In the genomic region with DNA sequence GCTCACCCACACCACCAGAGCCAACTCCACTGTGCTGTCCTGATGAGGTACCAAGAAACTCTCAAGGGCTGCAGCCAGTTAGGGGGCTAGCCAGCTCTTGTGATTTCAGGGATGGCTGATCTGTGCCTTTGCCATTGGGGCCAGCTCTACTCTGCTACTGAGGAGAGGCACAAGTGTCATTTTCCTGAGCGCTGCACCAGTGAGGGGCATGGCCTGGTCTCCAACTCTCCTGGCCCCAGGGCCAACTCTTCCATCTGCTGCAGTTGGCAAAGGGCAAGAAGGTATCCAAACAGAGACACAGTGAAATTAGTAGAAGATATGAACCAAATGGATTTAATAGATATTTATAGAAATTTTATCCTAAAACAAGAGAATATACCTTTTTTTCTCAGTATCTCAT, we compare ENCODE assay signal across 23 mouse cellular contexts. TPM values are rescaled to one million over a fixed set of nuclear protein-coding genes. Genes with fewer than 3 reads are reported as not detected.
DNase-seq lines count a peak whose midpoint lies in the region; ATAC-seq lines count a peak whose summit lies in the region.
"Had no signal": no experiment of that assay in that cellular context is flagged by ENCODE, and none has a peak within 500 bp of the region (broad histone marks: within the 10 kb centered on the region; RNA-seq: fewer than 3 reads in every experiment).

No protein-coding gene starts in this region.

- no peak overlapping the region for H3K4me3 ChIP-seq in forebrain, embryonic 16.5 days (replicated peaks; ENCODE audit: low read length)
- H3K4me3 ChIP-seq: embryonic facial prominence, embryonic 10.5 days; forebrain, embryonic 13.5 days; heart, embryonic 10.5 days; heart, embryonic 15.5 days; hindbrain, embryonic 13.5 days had no signal

- H3K4me2 ChIP-seq in forebrain, embryonic 16.5 days (ENCODE audit: low read length) = no peak overlapping the region
- H3K4me2 ChIP-seq: forebrain, embryonic 13.5 days; heart, embryonic 15.5 days; hindbrain, embryonic 13.5 days had no signal

- no peaks in the 10 kb centered on the region for H3K27me3 ChIP-seq in forebrain, embryonic 16.5 days (replicated peaks; ENCODE audit: control insufficient read depth, insufficient read depth, low read length)
- H3K27me3 ChIP-seq: CH12.LX; forebrain, embryonic 13.5 days; heart, embryonic 15.5 days; hindbrain, embryonic 13.5 days had no signal

- H3K36me3 ChIP-seq in forebrain, embryonic 16.5 days (ENCODE audit: control insufficient read depth, insufficient read depth) = no peaks in the 10 kb centered on the region
- H3K36me3 ChIP-seq: embryonic facial prominence, embryonic 10.5 days; heart, embryonic 10.5 days; heart, embryonic 15.5 days; hindbrain, embryonic 13.5 days had no signal

- DNase-seq in brain, adult 2 months (ENCODE audit: low read depth, low spot score) = peak; percentile 93
- DNase-seq in cerebellum, adult 18-20 months = peak; percentile 59 to 71
- DNase-seq in cerebellum, adult 9-11 months = peak; percentile 78
- peak; percentile 60 to 69 for DNase-seq in cerebellum, postnatal 36 days
- DNase-seq in right cerebral cortex, adult 18-20 months = no peak
- no peak for DNase-seq in right cerebral cortex, postnatal 36 days (ENCODE audit: low spot score in 2 of 2)
- DNase-seq: adrenal gland, postnatal 14 days; gastrocnemius, postnatal 10 days; heart, adult 18-20 months; heart, postnatal 14 days; kidney, adult 11 months had no signal

- no peak for ATAC-seq in forebrain, embryonic 16.5 days
- ATAC-seq: activated CD4-positive, CD25-positive, alpha-beta regulatory T cell, adult 4 months; forebrain, embryonic 13.5 days; hindbrain, postnatal 0 days; Patski had no signal

- WGBS in forebrain, embryonic 16.5 days = 92% methylated on average over 1 of the region's 1 CpGs

- H3K9ac ChIP-seq in forebrain, embryonic 16.5 days (replicated peaks; ENCODE audit: low read depth, low read length) = no peak overlapping the region
- H3K9ac ChIP-seq: forebrain, embryonic 13.5 days; heart, embryonic 15.5 days; hindbrain, embryonic 13.5 days had no signal

- no peak overlapping the region for H3K27ac ChIP-seq in forebrain, embryonic 16.5 days (ENCODE audit: low read length)
- H3K27ac ChIP-seq: embryonic facial prominence, embryonic 10.5 days; forebrain, embryonic 13.5 days; heart, embryonic 10.5 days; heart, embryonic 15.5 days; hindbrain, embryonic 13.5 days; hindbrain, postnatal 0 days had no signal

- no peaks in the 10 kb centered on the region for H3K9me3 ChIP-seq in forebrain, embryonic 16.5 days (ENCODE audit: control insufficient read depth, low read length)
- H3K9me3 ChIP-seq: embryonic facial prominence, embryonic 10.5 days; forebrain, embryonic 13.5 days; heart, embryonic 10.5 days; heart, embryonic 15.5 days; hindbrain, embryonic 13.5 days had no signal

- no peaks in the 10 kb centered on the region for H3K4me1 ChIP-seq in forebrain, embryonic 16.5 days (replicated peaks; ENCODE audit: control insufficient read depth, insufficient read depth, low read length)
- H3K4me1 ChIP-seq: embryonic facial prominence, embryonic 10.5 days; forebrain, embryonic 13.5 days; heart, embryonic 10.5 days; heart, embryonic 15.5 days; hindbrain, embryonic 13.5 days had no signal

RNA-seq across cellular contexts. Expression of a gene that starts 3.7 kb away (rescaled TPM):
- not detected in 2 replicates for polyA plus RNA-seq in forebrain, embryonic 16.5 days (2015; fragmentation: Nextera tagmentation; extraction: Ambion mirVana)
- polyA plus RNA-seq: activated CD4-positive, CD25-positive, alpha-beta regulatory T cell, adult 4 months; embryonic facial prominence, embryonic 10.5 days; embryonic facial prominence, embryonic 14.5 days; forebrain, embryonic 13.5 days; heart, embryonic 10.5 days; heart, embryonic 15.5 days; hindbrain, embryonic 13.5 days; hindbrain, postnatal 0 days; intestine, embryonic 14.5 days; Patski had no signal

RNA-seq across cellular contexts. Expression of a gene that starts 9.8 kb away (rescaled TPM):
- polyA plus RNA-seq in forebrain, embryonic 16.5 days (2015; fragmentation: Nextera tagmentation; extraction: Ambion mirVana) = not detected in 2 replicates
- polyA plus RNA-seq: activated CD4-positive, CD25-positive, alpha-beta regulatory T cell, adult 4 months; embryonic facial prominence, embryonic 10.5 days; embryonic facial prominence, embryonic 14.5 days; forebrain, embryonic 13.5 days; heart, embryonic 10.5 days; heart, embryonic 15.5 days; hindbrain, embryonic 13.5 days; hindbrain, postnatal 0 days; intestine, embryonic 14.5 days; Patski had no signal

RNA-seq across cellular contexts. Expression of a gene that starts 30.4 kb away (rescaled TPM):
- polyA plus RNA-seq in forebrain, embryonic 16.5 days (2015; fragmentation: Nextera tagmentation; extraction: Ambion mirVana) = not detected in 2 replicates
- polyA plus RNA-seq: activated CD4-positive, CD25-positive, alpha-beta regulatory T cell, adult 4 months; embryonic facial prominence, embryonic 10.5 days; embryonic facial prominence, embryonic 14.5 days; forebrain, embryonic 13.5 days; heart, embryonic 10.5 days; heart, embryonic 15.5 days; hindbrain, embryonic 13.5 days; hindbrain, postnatal 0 days; intestine, embryonic 14.5 days; Patski had no signal

RNA-seq across cellular contexts. Expression of a gene that starts 39.2 kb away (rescaled TPM):
- polyA plus RNA-seq in forebrain, embryonic 16.5 days (2015; fragmentation: Nextera tagmentation; extraction: Ambion mirVana) = not detected in 2 replicates
- polyA plus RNA-seq: activated CD4-positive, CD25-positive, alpha-beta regulatory T cell, adult 4 months; embryonic facial prominence, embryonic 10.5 days; embryonic facial prominence, embryonic 14.5 days; forebrain, embryonic 13.5 days; heart, embryonic 10.5 days; heart, embryonic 15.5 days; hindbrain, embryonic 13.5 days; hindbrain, postnatal 0 days; intestine, embryonic 14.5 days; Patski had no signal

RNA-seq across cellular contexts. Expression of a gene that starts 41.4 kb away (rescaled TPM):
- polyA plus RNA-seq in forebrain, embryonic 16.5 days (2015; fragmentation: Nextera tagmentation; extraction: Ambion mirVana) = not detected in 2 replicates
- polyA plus RNA-seq: activated CD4-positive, CD25-positive, alpha-beta regulatory T cell, adult 4 months; embryonic facial prominence, embryonic 10.5 days; embryonic facial prominence, embryonic 14.5 days; forebrain, embryonic 13.5 days; heart, embryonic 10.5 days; heart, embryonic 15.5 days; hindbrain, embryonic 13.5 days; hindbrain, postnatal 0 days; intestine, embryonic 14.5 days; Patski had no signal

Comparison
In these comparisons a context has a peak if more than half of its experiments do, and no peak if none do; other contexts are left out.
1. DNase-seq: peak in brain, adult 2 months (single experiment), cerebellum, adult 18-20 months (2 of 2), cerebellum, adult 9-11 months (single experiment) and cerebellum, postnatal 36 days (2 of 2); none in right cerebral cortex, adult 18-20 months (single experiment) and right cerebral cortex, postnatal 36 days (0 of 2).